Mouse (Mus musculus): ENCODE measurements around the gene Rrn3. TPM values are rescaled to one million over a fixed set of nuclear protein-coding genes. Genes with fewer than 3 reads are reported as not detected.

The Rrn3 gene
- total RNA-seq, 2 experiments from 2014 or later, result 51.4 to 54.2 TPM

GRCm38 (mm10) chr16:13848310-13848709, 67.8 kb downstream of the Rrn3 start:
- no peak for DNase-seq

GRCm38 (mm10) chr16:13851446-13851845, 70.9 kb downstream of the Rrn3 start:
- no peak for DNase-seq

GRCm38 (mm10) chr16:13853886-13854285, 73.4 kb downstream of the Rrn3 start:
- no peak for DNase-seq

Small RNA genes within 50 kb of the gene (microRNA-seq; reads per million reads assigned to microRNA genes)
- not detected for gene Gm27734

Other genes with a start within 250 kb of the Rrn3 start
- gene Parn, start 112.5 kb upstream of the Rrn3 start, total RNA-seq (2021), result 10 to 100 TPM; 27.1 to 44.2 TPM
- gene Bfar, start 108.8 kb upstream of the Rrn3 start, total RNA-seq (2021), result 10 to 100 TPM; 43.9 to 52.1 TPM
- gene 3110001I22Rik, start 108.8 kb upstream of the Rrn3 start, total RNA-seq (2021), result 1 to 10 TPM; 4.1 to 6.4 TPM
- gene Pla2g10, start 49.7 kb upstream of the Rrn3 start, total RNA-seq (2021), result not detected
- gene Ntan1, start 38.1 kb downstream of the Rrn3 start, total RNA-seq (2021), result 10 to 100 TPM; 56.1 to 56.6 TPM
- gene Pdxdc1, start 122.4 kb downstream of the Rrn3 start, total RNA-seq (2021), result 10 to 100 TPM; 82.9 to 90.9 TPM
- 10 to 100 TPM in 1 of 2 experiments, 1 to 10 TPM in 1; 9.1 to 12.7 TPM for gene Mpv17l, start 122.5 kb downstream of the Rrn3 start, total RNA-seq (2021)
- 1 to 10 TPM; 1.1 to 1.6 TPM for gene 2900011O08Rik, start 205.9 kb downstream of the Rrn3 start, total RNA-seq (2021)
- not detected for gene Ifitm7, start 206.2 kb downstream of the Rrn3 start, total RNA-seq (2021)